Mouse (Mus musculus): ENCODE data around the gene Fam217b.

Gene Fam217b

GRCm38 (mm10) chr2:178433903-178434302 is 19.6 kb downstream of the Fam217b start:
- in situ Hi-C loops (cut with MboI; ENCODE audit: low sequenced_read_pairs) = no loop called here

- in situ Hi-C loops (cut with MboI; ENCODE audit: low sequenced_read_pairs) = no loop called here
Observed at GRCm38 (mm10) chr2:178437311-178437710, 23.0 kb downstream of the Fam217b start.

- in situ Hi-C loops (cut with MboI; ENCODE audit: low sequenced_read_pairs) = no loop called here
Observed at GRCm38 (mm10) chr2:178449386-178449785, 35.1 kb downstream of the Fam217b start.

- in situ Hi-C loops (cut with MboI; ENCODE audit: low sequenced_read_pairs) = no loop called here
Observed at GRCm38 (mm10) chr2:178450236-178450635, 35.9 kb downstream of the Fam217b start.

DNA sequence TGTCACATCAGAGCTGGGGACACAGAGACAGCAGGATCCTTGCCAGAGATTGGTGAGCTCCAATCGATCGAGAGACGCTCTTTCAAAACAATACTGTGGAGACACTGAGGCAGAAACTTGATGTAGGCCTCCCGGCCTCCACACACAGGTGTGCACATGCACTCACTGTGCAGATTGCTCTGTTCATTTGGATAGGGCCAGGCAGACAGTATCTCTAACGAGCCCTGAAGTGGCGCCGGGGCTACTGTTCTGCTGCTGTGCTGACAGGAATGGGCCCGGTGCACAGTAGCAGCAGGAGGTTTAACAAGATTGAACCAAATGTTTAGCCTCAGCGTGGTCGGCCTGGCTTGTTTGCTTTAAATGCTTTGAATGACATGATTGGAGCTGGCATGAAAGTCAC is 36.6 kb downstream of the Fam217b start:
- in situ Hi-C loops (cut with MboI; ENCODE audit: low sequenced_read_pairs) = no loop called here

- in situ Hi-C loops (cut with MboI; ENCODE audit: low sequenced_read_pairs) = no loop called here
Observed at GRCm38 (mm10) chr2:178454664-178455516, 40.6 kb downstream of the Fam217b start.

DNA sequence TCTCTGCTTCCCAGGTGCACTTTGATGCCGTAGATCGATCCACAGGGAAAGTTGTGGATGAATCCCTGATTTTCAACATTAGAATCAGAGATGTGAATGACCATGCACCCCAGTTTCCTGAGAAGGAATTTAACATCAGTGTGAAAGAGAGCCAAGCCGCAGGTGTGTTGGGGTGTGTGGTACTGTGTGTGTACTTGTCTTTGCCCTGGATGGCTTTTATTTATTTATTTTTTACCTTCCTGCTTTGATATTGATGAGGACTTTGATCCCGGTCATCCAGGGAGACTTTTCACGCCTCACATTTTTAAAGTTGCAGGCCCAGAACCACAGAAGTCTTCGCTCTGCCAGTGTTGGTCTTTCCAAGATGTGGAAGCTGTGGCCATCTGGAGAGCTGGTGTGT is 43.1 kb downstream of the Fam217b start:
- in situ Hi-C loops (cut with MboI; ENCODE audit: low sequenced_read_pairs) = no loop called here

- in situ Hi-C loops (cut with MboI; ENCODE audit: low sequenced_read_pairs) = no loop called here
Observed at GRCm38 (mm10) chr2:178460353-178460752, 46.0 kb downstream of the Fam217b start.

DNA sequence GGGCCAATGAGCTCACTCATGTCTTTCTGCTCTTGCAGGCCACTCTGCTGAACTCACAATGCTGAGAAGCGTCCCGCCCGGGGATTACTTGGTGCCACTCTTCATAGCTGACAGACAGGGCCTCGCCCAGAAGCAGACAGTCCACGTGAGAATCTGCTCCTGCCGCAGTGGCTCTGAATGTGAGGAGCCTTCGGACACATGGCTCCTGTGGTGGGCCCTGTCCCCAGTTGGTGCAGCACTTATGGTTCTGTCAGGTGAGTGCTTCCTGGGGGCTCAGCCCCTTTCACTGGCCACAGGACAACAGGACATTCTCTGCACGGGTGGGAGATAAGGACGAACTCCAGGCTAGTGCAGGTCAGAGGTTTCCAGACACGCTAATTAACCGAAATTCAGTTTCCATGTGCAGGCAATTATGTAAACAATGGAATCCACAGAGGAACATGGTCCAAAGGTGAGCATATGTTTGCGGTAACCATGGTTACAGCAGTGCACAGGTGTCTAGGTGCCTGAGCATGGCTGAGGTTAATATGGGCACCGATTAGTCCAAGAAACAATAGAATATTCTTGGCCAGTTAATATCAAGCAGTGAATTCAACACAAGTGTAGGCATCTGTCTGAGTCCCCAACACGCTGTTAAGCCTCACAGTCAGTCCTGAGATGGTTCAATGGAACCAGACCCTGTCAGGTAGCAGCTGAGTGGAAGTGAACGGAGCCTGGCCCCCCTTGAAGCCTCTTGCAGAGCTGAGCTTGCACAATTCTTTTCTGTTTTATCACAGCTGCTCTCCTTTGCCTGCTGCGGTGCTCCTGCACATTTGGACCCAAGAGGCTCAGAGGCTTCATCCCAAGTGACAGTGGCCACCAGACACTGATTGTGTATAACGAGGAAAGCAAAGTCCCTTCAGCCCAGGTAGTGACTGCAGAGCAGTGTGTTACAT is 57.5 kb downstream of the Fam217b start:
- in situ Hi-C loops (cut with MboI; ENCODE audit: low sequenced_read_pairs) = no loop called here

DNA sequence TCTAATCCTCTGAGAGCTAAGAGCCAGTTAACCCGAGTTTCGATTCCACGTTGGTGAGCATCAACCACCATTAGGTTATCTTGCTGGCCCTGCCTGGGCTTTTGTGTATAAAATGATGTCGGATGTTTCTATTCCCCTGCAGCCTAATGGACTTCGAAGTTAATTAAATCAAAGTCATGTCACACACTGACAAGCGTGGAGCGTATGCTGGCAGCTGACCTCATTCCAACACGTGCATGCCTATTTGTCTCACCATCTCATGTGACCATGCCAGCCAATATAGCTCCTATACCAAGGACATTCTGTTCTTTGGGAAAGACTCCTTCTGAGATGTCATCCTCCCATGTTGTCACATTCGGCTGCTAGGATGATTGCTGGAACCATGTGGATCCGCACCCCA is 59.6 kb downstream of the Fam217b start:
- in situ Hi-C loops (cut with MboI; ENCODE audit: low sequenced_read_pairs) = no loop called here

Data from CH12F3 (cell line).